Mouse (Mus musculus): ENCODE data around the gene Ano10.

Gene Ano10

DNA sequence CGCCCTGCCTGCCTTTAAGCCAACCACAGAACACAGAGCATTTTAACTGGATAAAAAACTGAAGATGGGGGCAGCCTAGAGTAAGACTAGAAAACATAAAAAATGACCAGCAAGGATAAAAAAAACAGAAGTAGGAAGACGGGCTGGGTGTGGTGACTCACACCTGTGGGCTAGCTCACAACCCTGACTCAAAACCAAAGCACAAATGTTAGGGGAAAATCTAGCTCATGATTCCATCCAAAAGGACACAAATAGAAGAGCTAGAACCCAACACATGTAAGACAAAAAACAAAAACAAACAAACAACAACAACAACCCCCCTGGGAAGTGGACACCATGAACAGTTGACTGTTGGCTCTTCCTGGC, 49.4 kb downstream of the Ano10 start:
- DNase-seq (ENCODE audit: low spot score) = no peak

DNA sequence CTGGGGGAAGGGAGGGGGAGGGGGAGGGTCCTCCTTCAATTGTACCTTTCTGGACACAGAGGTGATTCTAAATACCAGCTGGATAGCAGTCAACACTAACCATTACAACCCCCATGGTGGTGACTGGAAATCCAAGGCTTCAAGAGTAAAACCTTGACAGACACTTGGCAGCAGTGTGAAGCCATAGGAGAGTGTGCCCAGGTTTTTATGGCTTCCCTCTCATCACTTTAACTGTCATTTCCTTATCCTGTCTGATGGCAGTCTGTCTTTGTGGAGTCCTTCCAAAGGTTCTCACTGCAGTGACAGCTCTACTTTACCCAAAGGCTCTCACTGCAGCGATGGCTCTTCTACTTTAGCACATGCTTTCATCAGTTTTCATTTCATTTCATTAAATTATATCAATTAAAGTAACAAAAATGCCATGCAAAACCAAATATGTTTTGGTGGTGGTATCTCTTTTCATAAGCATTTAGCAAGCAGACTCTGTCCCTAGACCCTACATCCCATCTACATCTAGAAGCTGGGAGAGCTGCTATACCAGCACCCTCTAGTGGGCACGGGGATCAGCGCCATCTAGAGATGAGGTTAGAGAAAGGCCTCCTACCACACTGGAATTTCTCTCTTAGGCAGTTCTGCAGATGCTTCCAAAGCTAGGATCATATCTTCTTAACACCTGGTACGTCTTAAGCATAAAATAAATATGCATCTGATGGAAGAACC, 50.0 kb downstream of the Ano10 start:
- DNase-seq (ENCODE audit: low spot score) = no peak

DNA sequence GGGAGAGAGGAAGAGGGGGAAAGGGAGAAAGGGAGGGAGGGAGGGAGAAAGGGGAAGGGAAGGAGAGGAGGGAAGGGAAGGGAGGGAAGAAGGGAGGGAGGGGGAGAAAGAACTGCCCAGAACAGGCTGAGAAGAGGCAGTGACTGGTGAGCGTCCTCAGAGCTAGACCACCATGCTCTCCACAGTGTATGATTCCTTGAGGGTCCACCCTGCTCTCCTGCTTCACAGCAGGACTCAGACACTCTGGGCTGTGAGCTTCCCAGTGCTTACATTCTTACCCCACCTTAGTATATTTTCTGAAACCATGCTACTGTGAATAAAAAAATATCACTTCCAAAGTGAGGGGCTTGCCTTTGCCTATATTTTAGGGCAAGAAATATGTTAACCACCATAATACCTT, 50.9 kb downstream of the Ano10 start:
- no peak for DNase-seq (ENCODE audit: low spot score)

DNA sequence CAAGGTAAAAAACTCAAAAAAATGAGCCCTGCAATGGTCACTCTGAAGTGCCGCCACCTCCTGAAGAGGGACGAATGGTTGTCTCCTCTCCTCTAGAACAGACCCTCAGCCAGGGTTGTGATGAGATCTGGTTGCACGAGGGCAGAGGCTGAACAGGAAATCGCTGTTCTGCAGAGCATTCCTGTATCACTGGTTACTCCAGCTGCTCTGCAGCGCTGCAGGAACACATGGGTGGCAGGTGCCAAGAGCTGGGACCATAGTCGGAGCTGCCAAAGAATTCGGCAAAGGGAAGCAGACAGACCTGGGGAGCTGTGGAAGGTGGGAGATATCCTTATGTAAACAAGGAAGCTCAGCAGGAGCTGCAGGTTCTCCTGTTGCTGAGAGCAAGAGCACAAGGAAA, 51.4 kb downstream of the Ano10 start:
- DNase-seq (ENCODE audit: low spot score) = no peak

DNA sequence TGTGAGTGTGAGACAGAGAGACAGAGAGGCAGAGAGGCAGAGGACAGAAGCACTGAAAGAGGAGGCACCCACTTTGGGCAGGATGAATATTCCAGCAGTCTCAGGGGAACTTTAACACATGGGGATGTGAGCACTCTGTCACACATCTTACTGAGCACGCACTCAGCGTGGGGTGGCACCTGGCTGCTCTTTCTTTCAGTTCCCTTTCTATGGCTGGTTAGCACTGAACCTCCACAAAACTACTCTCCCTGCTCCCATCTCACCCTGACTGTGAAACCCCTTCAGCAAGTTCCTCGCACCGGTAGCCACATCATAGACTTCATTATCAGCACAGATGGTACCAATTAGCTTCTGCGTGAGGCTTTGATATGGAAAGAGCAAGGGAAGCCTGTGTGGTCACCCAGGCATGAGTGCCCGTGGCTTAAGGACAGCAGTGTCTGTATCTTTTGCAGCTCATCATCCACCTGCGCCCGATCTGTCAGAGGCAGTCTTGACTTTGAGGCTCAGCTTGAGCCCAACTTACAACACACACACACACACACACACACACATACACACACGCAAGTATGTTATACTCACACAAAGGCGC, 52.3 kb downstream of the Ano10 start:
- no peak for DNase-seq (ENCODE audit: low spot score)

DNA sequence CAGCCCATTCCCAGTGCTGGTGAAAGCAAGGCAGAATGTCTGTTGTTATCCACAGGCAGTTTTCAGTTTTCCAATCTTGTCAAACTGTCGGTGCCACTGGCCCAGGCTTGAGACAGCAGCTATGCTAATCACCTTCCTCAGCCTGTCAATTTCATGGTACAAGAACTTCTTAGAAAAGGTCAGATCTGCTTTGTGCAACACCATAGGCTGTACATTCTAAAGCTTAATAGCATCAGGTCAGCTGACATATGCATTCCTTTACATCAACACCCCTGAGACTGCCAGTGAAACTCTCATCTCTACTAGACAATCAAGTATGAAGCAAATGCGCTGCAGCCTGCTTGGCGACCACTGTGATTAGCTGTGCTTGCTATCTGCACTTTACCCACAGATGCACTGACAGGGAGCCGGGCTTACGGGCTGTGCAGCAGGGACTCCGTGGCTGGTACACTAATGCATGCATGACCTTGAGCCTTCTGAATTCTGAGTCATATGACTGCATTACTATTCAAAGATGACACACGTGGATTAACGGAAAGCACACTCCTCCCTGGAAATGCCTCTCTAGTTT, 53.5 kb downstream of the Ano10 start:
- no peak for DNase-seq (ENCODE audit: low spot score)

DNA sequence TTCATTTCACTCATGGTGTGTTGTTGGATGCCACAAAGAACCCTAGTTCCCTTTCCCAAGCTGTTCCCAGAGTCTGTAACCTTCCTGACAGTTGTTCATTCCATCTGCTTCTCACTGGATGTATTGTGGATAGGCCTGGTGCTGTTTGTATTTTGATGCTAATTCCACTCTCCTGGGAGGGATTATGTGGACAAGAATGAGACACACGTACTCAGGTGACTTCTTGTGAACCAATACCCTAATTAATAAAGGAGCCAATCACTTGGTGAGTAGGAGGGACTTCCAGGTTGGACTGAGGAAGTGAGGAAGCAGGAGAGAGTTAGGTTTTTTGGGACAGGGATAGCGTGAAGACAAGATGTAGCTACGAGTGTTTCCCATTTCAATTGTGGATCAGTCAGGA, 59.5 kb downstream of the Ano10 start:
- DNase-seq (ENCODE audit: low spot score) = no peak

DNA sequence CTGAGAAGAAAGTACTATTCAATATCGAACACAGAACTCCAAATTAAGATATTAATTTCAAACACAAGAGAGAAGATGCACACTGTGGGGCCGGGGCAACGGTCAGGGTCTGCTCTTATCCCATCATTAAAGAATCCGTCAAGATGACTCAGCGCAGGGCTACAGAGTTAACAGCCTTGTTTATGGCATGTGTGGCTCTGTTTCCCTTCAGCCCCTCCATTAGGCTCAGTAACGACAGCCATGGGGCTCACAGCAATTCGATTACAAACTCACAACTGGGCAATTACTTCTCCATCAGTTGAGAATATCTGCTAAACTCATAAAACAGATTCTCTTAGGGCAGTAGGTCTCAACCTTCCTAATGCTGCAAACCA, 60.3 kb downstream of the Ano10 start:
- DNase-seq (ENCODE audit: low spot score) = no peak

DNA sequence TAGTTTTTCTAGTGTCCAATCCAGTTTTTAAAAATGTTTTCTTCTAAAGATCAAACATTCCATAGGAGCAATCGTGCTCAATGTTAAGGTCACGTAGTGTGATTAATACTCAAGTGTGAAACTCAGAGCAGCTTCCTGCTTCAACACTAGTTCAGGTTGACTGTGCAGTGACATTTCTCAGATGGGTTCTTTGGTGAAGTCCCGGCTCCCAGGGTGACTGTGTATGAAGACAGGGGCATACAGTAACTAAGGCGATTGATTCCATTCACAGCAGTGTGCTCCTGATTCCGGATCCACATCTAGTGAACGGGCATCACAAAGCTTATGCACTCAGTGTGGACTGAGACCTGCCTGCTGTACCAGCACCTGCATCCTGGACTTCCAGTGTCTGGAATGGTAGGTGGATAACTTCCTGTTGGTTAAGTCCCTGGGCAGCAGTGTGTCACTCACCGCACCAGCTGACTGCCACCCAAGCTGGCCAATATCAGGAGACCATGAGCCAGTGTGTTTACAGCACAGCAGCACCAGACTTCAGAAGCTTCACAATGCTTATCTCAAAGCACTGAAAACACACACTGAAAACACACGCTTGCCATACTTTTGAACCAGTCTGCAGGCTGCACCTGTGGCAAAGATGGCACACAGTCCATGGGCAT, 60.8 kb downstream of the Ano10 start:
- no peak for DNase-seq (ENCODE audit: low spot score)

DNA sequence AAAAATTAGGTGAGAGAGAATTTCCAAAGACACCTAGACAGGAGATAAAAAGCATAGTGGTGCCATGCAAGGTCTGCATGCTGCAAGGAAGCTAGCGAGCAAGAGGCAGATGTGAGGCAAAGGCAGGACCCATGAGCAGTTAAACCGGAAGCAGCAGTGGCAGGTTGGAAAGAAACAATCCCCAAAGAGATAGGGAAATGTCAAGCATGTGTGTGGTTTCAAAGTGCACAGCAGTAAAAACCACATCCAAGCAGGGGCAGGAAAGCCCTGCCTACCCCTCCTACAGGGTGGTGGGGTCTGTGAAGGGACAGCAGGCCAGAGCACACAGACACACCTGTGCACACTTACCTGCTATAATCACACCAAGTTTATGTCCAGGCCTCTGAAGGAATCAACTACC, 61.3 kb downstream of the Ano10 start:
- no peak for DNase-seq (ENCODE audit: low spot score)

DNA sequence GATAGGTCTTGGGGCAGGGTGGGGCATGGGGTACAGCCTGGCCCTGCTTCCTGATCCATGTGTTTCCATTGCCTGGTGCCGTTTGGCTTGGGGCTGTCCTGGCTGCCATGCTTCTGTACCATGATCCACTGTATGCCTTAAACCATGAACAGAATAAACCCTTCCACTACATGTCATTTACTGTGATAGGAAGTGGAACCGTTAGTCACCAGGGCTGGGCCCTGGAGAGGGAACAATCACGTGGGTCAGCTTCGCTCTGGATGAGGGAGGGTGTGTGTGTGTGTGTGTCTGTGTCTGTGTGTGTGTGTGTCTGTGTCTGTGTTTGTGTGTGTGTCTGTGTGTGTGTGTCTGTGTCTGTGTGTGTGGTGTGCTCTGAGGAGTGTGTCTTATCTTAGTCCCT, 63.5 kb downstream of the Ano10 start:
- DNase-seq (ENCODE audit: low spot score) = no peak

DNA sequence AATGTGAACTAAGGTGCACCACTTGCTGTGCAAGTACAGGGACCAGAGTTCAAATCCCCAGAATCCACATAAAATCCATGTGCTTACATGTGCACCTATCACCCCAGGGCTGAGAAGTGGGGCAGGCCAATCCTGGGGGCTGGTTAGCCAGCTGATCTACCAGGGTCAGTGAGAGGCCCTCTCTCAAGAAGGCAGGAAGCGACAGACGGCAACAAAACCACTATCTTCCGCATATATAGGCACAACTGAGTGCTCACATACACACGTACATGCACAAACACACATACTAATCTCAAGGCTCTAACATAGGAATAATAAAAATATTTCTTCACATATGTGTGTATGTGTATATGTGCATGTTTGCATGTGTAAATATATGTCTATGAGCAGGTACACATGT, 67.8 kb downstream of the Ano10 start:
- DNase-seq (ENCODE audit: low spot score) = no peak

DNA sequence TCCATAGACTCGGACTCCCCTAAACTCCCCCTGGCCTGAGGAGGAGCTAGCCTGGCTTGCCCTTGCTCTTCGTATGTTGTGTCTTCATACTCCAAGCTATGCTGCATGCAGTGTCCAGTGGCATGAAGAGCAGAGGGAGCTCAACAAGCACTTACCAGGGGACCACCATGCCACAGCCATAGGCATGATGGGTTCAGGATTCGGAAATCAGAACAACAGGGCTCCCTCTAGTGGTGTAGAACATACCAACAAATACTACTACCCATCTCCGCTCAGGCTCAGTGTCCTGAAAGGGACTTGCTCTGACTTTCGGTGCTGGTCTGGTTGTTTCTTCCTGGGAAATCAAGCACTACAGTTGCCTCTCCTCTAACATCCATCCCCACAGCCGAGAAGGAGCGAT, 68.9 kb downstream of the Ano10 start:
- no peak for DNase-seq (ENCODE audit: low spot score)

DNA sequence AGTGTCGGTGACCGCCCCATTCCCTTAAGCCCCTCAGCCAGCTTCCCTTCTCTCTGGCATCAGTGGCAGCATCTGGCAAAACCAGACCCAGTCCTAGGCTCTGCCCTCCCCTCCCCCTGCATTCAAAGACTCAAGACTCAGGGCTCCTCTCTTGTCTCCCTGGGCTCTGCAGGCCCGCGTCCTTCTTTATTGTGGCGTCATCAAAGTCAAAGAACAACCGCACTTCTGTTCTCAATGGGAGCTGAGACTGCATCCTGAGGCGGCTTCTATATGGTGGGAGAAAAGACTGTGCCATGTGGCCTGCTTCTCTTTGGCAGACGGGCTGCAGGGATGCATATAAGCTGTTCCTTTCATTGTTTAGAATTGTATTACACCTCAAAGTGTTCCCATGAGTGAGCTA, 71.2 kb downstream of the Ano10 start:
- DNase-seq (ENCODE audit: low spot score) = no peak

DNA sequence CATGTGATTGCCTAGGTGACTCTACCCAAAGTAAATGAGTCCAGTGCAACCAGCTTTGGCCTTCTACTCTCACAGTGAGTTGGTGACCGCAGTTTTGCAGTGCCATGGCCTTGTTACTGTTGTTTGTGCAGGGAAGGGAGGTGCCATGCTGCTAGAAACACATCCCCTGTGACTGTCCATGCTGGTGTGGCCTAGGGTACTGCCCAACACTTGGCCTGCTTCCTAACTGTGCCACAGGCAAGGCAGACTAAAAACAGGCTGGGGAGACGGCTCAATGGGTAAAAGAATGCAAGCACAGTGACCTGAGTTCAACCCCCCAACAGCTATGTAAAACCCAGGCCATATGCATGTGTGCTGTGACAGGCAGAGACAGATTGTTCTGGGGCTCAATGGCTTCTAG, 74.3 kb downstream of the Ano10 start:
- no peak for DNase-seq (ENCODE audit: low spot score)

DNA sequence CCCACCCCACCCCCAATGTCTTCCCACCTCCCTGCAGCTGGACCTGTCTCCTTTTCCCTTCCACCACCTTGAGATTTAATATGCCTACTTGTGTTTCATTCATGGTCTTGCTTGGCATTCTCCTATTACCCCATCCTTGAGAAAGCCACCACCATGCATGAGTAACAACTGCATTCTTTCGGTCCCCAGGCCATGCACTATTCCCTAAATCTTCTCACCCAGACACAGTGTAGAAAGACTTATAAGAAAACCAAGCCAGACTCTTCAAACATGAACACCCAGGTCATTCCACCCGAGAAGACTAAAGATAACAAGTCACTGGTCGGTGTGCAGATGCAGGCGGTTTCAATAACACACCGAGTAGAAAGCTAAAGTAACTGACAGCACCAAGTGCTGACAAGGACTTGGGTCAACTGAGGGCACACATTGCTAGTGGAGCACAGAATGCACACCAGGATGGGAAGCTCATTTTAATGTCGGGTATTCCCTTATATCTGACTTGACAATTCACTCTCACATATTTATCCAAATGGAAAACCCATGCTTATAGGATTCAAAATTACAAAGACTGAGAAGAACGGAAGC, 77.2 kb downstream of the Ano10 start:
- DNase-seq (ENCODE audit: low spot score) = no peak

DNA sequence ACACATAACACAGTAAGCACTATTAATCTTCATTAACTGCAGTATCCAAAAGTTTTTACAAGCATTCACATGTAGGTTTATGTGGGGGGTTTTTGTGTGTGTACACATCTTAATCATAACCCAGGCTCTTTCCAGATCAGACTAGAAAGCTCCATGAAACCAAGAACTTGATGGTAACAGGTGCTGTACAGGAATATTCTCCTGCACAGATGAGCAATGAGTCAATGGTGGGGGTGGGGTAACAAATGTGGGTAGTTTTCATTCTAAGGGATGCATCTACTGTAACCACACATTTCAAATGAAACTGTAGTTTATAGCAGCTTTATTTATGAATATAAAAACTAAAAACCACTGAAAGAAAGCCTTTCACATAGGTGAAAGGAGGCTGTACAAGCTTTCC, 79.1 kb downstream of the Ano10 start:
- no peak for DNase-seq (ENCODE audit: low spot score)

DNA sequence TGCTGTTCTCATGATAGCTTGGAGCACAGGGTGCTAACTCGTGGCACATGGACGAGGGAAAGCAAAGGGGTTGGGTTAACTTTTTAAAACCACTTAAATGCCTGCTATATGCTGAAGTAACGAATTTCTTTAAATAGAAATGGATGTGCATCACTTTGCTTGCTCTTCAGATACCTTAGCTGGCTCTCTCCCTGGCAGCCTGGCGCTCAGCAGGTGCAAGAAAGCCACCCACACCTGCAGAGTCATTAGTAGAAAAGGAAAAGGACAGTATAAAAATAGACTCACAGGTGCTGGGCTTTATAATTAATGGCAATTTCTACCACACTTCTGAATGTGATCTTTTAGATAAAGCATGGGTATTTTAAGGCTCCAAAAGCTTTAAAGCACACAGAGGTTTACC, 85.9 kb downstream of the Ano10 start:
- no peak for DNase-seq (ENCODE audit: low spot score)

DNA sequence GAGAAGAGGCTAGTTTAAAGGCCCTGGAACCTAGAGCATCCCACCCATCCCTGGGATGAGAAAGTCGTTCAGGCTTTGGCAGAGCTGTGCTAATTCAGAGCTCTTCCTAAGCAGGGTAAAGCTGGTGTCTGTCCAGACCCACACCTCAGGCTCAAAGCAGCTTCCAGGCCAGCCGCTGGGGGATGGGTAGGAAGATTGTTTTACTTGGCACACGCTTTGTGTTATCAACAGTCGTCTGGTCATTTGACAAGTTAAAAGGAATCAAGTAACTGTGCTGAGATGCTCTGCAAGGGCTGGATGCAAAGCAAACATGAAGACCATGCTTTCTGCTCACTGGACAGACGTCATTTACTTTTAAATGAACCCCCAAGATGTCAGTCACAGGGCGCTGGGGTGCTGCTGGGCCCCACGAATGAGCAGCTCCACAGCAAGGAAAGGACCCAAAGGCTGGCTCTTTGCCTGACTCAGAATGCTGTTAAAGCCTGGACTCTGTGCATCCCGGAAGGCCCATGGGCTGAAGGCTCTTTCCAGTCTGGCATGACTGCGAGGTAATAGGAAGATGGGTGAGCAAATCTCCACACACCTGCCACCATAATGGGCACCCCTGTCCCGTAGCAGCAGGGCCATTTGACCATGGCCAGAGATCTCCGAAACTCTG, 88.6 kb downstream of the Ano10 start:
- DNase-seq (ENCODE audit: low spot score) = no peak

DNA sequence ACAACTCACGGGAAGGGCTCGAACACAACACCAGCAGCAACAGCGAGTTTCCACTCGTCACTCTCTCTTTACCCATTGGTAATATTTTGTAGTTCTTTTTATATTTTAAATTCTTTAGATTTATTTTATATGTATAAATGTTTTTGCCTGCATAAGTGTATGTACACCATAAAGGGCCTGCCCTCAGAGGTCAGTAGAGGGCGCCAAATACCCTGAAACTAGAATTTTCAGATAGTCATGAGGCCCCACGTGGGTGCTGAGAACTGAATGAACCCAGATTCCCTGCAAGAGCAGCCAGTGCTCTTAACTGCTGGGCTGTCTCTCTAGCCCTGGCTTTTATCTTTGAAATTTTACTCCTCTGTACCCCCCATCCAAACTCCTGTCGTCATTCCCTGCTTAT, 89.7 kb downstream of the Ano10 start:
- no peak for DNase-seq (ENCODE audit: low spot score)

DNA sequence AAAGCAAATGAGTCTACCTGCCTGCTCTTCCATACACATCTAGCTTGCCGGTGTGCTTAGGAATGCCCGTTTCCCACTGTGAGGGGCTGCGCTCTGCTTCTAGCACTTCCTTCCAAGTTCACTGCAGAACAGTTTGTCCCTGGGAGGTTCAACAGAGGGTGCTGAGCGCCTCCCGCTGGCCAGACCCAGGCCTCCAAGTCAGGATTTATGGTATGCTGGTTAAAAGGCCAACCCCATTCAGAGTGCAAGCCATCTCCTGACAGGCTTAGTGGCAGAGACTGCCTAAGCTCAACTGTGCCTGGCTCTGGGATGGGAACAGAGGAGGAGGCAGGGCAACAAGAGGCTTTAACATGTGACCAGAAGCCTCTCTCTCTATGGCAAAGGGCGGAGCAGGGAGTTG, 95.0 kb downstream of the Ano10 start:
- peak; percentile 36 for DNase-seq (ENCODE audit: low spot score)

DNA sequence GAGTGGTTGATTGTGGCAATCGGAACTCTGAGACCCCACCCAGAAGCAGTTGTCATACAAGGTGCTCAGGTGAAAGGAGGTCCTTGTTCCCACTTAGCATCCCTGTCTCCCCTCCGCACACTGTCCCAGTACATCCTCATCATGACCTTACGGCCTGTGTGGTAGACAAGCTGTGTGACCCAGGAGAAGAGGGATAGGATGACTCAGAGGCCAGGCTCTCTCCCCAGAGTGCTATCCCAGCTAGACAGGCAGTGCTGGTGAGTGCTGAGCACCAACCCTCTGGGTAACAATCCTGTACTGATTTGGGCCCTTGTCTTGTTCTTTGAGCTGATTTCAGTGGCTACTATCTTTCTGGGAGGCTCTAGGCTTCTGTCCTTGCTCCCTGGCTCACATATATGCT, 95.6 kb downstream of the Ano10 start:
- DNase-seq (ENCODE audit: low spot score) = no peak

DNA sequence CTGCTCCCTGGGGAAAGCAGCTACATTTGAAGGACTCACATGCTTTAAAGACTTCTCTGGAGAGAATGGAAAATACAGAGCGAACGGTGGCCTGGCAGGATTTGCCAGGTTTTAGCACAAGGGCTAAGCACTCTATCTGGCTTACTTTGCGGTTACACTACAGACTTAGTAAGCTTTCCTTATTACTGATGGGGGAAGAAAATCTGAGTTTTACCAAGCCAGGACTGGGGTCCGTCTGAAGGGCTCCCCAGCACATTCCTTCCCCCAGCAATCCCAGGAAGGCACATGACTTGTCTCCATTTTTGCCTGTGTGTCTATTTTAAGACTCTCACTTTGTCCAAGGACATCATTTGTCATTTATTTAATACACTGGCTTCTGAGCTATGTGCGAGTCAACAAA, 97.2 kb downstream of the Ano10 start:
- no peak for DNase-seq (ENCODE audit: low spot score)
